Mouse (Mus musculus): ENCODE data around the gene Slf2.

DNA sequence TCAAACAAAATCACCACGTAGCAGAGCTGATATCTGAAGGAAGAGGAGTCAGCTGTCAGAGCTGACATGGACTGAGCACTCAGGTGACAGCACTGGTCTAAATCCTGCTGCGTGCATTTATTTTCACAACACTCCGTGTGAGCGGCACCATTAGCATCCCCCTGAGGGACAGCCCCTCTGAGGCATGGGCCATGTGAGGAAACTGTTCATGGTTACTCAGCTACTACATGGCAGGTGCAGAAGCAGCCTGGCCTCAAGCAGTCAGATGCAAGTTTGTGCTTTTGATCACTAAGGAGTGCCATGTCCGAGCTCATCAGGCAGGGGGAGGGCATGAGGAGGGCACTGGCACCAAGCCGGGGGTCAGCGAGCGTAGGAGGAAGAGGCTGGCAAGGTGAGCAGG is 68.7 kb downstream of the Slf2 start:
- no peak for TF ChIP-seq POLR2A (IDR thresholded peaks at IDR 0.05; ENCODE audit: insufficient read length, low read depth)
- TF ChIP-seq MAX (IDR thresholded peaks at IDR 0.05; ENCODE audit: low read depth), result no peak
- no peak for TF ChIP-seq E2F4 (IDR thresholded peaks at IDR 0.05; ENCODE audit: insufficient read depth)
- TF ChIP-seq USF1 (IDR thresholded peaks at IDR 0.05; ENCODE audit: low read depth), result no peak
